Mouse (Mus musculus) E14TG2a.4 (cell line): ENCODE measurements around the gene Ints14.

Experiments
- CTCF ChIP-seq: conservative IDR thresholded peaks from 2 replicates; pipeline ENCODE4 v1.5.1; 2014; ENCODE audit warnings: low read length
- NANOG ChIP-seq: IDR thresholded peaks from 2 replicates; pipeline ENCODE4 v1.6.1; 2014; ENCODE audit warnings: borderline replicate concordance, low read length, mixed read lengths

DNA sequence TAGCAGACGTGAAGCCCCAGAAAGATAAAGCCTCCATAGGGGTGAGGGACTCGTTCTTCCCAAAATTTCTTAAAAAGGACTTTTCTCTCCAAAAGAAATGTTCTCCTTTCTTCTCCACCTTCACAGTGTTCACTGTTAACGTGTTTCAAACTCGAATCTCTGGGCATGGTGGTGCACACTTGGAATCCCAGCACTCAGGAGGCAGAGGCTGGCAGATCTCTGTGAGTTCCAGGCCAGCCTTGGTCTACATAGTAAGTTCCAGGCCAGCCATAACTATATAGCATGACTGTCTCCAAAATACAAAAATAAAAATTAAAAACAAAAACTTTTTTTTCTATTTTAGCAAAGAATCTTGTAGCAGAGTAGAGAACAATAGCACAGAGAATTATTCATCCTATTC lies 59.4 kb downstream of the Ints14 start:
- TF ChIP-seq CTCF (no peak), NANOG (no peak)
